Mouse (Mus musculus) yolk sac, embryonic 10.5 days (tissue): ENCODE measurements at regions not wholly inside any gene's neighbourhood (a gene's known extent, or its start where the extent isn't known, plus 50 kb on each side); places are given as distances from the start of the nearest gene placed in this dataset.

Source experiments
- DNase-seq: peaks from one replicate; pipeline ENCODE4 v3.0.0-alpha.2; 2017; ENCODE audit warnings: low spot score

DNA sequence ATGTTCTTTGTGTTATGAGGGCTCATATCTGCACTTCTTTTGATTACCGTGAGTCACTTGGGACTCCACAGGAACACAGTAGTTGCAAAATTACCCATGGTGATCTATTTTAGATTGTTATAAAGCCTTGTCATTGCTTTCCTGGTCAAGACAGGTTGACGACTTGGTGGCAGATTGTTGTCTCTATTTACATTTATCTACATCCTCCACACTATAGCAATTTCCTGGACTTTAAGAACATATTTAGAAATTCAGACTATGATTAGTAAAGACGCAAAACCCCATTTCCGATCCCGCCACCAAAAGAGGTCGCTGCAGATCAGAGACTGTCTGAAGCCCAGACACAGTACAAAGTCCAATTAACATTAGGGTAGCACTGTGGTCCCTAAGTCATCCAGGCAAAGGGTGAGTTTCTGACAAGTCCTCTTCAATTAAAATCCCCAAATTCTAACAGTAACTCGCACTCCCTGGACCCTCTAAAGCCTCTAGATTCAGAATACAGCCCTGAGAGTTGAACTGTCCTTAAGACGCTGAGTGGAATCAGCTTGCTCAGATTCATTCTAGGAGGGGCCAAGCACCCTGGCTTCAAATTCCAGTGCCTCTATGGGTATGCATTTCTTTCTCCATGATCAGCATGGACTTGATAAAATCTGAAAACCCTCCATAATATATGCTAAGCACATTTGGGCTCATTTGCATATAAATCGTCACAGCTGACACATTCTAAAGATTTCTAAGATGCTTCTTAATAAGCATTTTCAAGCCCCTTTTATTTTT lies 461.9 kb upstream of the BC052040 start:
- no peak for DNase-seq

- no peak for DNase-seq
These were observed 461.4 kb upstream of the BC052040 start for GRCm38 (mm10) chr2:115120206-115120503.

DNA sequence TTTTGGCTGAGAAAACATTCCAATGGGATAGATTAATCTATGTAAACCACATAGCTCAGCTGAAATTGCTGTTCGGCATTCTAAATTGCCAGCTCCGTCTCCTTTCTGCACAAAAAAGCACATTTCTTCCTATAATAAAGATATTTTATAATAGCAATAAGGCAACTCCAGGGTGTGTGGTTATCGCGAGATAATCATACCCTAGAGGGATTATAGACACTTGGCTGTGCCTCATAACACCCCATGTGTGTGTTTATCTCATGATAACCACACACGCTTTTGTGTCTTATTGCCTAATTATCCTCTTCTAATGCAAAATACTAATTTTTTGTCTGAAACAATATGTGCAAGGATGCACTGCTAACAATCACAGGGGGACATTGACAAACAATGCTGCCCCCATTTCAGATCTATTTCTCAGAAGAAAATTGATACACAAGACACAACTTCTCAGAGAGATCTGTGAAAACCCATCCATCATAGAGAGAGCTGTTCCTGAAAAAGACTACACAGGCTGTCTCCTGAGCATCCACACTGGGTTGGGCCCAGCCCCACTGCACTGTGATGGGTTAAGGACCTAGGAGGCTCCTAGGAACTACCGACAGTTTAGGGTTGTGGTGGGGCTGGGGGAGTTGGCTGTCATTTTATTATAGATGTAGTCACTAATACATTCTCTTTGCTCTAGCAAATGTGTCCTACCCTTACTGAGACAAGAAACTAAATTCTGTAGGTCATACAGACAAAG lies 454.7 kb upstream of the BC052040 start:
- no peak for DNase-seq

GRCm38 (mm10) chr2:115131746-115132145 lies 449.8 kb upstream of the BC052040 start:
- no peak for DNase-seq

DNA sequence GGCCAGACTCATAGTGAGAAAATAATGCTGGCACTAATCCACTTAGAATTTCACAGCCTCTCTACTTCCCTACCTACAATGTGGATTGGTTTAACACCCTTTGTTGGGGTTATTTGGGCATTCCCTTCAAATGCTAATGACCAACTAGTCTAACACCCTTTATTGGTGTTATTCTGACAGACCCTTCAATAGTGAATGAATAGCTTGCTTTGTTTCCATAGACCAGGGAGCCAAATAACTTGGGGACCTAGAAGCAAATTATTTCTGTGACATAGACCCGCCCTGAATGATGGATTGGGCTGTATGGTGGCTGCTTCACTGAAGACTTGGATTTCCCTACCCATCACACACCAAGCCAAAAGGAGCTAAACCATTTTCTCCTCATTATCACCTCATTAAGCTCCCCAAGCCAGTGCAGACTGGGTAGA lies 449.3 kb upstream of the BC052040 start:
- no peak for DNase-seq

DNA sequence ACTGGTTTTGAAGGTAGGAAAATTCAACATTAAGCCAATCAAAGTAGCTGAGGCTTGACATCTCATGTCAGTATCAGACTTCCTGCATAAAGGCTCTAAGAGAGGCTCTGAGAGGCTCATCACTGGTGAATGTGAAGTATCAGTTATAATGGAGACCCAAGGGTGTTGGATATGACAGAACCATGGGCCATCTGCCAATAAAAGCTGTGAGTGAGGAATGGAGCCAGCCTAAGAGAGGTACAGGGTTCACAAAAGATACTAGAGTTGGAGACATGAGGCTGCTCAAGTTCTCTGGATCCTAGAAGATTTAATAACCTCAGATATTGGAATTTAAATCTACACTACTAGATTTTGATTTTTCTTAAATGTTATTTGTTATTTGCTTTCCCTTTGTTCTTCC lies 440.1 kb upstream of the BC052040 start:
- no peak for DNase-seq

DNA sequence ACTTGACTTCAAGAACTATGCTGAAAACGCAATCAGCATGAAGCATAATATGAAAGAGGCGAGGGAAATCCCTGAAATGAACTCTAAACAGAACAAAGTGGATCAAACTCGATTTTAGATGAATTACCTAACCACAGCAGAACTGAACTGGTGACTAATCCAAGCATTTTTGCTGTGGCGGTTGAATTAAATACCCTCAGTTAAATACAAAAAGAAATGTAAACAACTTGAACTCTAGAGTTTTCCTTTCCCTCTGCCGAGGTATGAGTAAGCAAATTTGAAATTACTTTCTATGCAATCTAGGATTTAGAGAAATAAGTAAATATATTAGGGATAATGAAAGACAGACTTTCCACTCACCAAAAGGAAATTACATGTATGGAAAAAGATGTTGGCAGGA lies 409.4 kb upstream of the BC052040 start:
- no peak for DNase-seq

- DNase-seq = no peak
These were observed 404.4 kb upstream of the BC052040 start for GRCm38 (mm10) chr2:115177076-115177475.

DNA sequence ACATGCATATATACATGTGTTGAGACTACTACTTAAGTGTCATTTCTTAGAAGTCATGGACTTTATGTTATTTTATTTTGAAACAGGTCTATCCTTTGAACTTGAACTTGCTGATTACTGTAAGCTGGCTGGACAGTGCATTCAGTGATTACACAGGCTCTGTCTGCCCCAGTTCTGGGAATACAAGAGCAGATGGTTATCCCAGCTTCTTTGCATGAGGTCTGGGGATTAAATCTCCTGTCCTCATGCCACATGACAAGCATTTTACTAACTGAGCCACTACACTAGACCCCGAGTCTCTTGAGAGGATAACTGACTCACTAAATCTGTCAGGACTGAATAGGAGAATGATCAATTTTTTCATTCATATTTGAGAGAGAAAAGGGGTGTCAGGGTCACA lies 403.6 kb upstream of the BC052040 start:
- DNase-seq = no peak

DNA sequence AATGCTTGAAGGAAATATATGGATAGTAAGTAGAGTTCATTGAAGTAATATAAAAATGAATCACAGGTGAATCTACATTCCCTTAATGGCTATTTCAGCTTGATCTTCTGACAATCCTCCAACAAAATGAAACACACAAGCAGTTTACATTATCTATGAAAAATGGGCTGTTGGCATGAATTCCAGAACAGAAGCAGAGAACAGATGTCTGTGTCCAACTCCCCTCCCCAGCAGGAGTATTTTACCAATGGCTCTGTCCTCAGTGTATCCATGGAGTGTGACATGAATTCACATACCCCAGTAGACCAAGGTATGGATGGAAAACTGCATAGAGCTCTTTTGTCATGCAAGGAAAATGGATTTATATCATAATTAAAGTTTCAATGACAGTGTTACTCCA lies 370.3 kb upstream of the BC052040 start:
- DNase-seq = no peak

DNA sequence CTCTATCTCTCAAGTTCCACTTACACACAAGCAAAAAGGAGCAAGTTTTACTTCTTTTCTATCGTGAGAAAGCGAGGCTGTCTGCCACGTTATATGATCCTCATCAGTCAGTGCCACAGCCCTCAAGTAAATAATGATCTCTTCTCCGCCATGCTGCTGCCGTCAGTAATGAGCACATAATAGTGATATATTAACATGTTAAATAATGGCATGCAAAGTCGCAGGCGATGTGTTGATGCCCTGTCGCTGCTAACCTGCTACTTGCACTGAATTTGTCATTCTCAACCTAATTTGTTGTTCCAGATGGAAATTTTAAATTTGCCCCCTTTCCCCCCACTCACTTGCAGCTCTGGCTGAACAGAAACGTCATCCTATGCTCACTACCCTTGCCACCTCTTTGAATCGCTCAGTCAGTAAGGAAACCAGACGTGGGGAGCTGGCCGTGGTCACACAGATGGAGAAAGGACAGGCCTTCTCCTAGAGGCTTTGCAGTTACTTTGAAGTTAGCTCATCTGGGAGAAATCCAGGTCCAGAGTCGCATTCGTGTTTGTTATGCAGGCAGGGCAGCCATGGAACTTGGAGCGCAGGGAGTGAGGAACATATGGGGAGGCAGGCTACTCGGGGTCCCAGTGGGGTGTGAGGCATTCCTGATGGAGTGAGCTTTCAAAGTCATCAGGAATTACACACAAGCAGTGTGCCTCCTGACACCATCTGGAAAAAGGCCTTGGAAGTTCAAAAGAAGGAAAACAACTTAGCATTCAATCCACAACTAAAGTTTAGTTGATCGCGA lies 368.1 kb upstream of the BC052040 start:
- no peak for DNase-seq

DNA sequence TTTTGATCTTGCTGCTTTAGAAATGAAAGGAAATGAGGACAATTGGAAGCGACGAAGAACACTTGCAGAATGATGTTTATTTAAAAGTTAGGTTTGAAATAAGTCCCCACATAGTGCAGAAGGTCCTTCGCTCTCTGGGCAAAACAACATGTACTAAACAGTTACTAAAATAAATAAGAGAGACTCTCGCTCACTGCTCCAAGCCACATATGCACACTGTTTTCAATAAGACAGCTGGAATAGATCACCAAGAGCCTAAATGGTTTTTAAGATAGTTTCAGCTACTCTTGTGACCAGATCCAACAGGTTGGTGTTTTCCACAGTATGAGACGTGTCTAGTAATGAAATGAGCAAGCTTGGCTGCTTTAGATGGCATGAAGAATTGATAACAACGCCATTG lies 367.2 kb upstream of the BC052040 start:
- DNase-seq = no peak

- DNase-seq = no peak
These were observed 351.5 kb upstream of the BC052040 start for GRCm38 (mm10) chr2:115230041-115230440.

DNA sequence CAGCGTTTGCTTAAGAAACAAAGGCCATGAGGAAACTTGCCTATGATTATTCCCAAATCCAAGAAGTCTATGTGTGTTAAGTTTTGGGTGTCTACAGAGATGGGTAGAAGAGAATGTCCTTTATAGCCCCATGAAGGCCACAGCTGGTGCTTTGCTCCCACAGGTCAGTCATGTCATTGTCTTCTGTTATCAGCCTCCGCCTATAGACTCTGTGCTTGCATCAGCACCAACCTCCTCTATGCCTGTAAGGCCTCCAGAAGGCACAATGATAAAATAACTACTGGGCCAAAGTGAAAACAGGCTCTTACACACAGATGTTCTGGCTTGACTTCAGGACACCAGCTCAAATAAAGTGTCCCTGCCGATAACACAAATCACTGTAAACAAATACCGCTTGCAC lies 333.8 kb upstream of the BC052040 start:
- DNase-seq = no peak

DNA sequence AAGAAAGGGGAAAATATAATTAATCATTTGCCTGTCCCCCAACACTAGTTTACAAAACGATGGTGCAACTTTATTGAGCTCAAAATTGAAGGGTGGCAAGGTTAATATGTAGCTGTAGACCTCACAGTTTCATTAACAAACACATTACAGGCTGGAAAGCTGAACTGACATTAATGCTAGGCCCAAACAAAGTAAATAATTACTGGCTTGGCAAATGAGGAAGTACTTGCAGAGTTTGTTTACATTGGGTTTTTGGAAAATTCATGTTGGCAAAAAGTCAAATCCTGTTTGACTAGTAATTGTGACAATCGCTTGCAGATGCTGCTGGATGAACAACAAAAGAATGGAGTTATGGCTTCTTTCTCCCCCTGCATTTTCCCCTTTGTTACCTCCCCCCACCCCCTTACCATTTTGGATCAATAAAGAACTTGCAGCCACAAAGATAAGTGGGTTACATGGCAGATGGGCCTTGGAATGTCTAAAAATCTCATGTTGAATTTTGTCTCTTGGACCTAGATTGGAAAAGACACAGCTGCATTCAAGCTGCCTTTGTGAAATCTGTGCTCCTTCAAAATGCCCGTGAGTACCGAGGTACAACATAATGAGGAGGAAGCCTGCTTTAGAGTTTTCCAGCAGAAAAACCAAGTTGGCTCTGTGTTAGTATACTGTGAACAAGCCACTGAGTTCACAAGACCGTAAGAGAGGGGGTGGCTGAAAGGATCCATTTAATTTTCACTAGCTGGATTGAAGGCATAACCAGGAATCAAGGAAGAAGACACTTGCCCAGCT lies 331.3 kb upstream of the BC052040 start:
- DNase-seq = no peak

- DNase-seq = no peak
These were observed 324.1 kb upstream of the BC052040 start for GRCm38 (mm10) chr2:115257391-115257790.

GRCm38 (mm10) chr2:115268247-115268646 lies 313.3 kb upstream of the BC052040 start:
- no peak for DNase-seq

DNA sequence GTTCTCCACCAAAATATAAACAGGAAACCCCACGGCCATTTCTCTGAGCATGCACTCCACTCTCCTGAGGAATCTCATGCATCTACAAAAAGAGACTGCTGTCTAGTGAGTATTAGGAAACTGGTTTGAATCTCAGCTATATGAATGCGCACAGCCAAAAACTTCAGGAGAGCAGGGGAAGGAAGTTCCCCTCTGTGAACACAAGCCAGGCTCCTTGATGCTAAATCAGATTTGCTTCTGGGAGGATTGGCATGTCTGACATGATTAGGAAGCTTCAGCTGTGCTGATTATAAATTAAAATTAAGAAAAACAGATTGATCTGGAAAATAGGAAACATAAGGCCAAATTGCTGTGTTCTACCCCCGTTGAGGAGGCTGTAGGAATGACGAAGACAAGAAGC lies 304.1 kb upstream of the BC052040 start:
- DNase-seq = no peak

- no peak for DNase-seq
These were observed 288.5 kb upstream of the BC052040 start for GRCm38 (mm10) chr2:115293020-115293419.

- no peak for DNase-seq
These were observed 284.1 kb upstream of the BC052040 start for GRCm38 (mm10) chr2:115297463-115297862.

DNA sequence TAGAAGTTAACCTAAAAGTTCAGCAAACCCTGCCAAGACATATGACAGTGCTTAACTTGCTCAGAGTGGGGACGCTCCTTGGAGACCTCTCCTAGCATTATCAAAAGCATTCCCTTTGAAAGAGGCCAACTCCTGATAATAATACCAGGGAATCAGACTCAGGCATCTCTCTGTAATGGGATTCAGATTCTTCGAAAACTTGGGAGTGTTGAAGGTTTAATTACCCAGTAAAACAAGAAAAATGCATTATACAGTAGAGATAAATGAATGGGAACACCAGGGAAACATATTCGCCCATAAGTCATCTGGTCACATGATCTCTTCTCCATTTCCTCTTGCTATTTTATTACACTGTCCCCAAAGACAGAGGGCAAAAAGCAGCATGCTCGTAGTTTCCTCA lies 274.3 kb upstream of the BC052040 start:
- no peak for DNase-seq
